Mouse (Mus musculus): Measurements from ENCODE around the gene Clasrp. TPM values are rescaled to one million over a fixed set of nuclear protein-coding genes. Genes with fewer than 3 reads are reported as not detected.

The Clasrp gene
- polyA plus RNA-seq, 1 experiment from 2014 or later, result 53.6 TPM

DNA sequence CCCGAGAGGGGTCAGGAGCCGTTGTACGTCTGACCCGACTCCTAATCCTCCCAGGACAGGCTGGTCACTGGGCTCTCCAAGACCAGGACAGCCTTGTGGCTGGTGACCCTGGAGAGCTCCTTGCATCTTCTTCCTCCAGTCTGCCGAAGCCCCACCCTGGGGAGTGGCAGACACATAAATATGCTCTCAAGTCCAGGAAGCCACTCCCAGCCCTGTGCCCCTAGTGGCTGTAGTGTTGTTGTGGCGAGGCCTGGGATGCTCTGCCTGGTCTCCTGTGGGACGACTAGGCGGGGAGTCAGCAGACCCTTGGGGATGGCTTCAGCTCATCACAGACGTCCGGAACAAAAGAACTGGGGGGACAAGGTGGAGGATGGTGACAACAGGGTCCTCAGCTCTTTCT is 73.2 kb downstream of the Clasrp start:
- H3K36me3 ChIP-seq (replicated peaks), result peaks cover 78% of the 10 kb centered on the region
- no peaks in the 10 kb centered on the region for H3K9me3 ChIP-seq
- H3K27ac ChIP-seq, result no peak overlapping the region
- DNase-seq (ENCODE audit: extremely low spot score, low spot score), result no peak
- H3K4me3 ChIP-seq, result no peak overlapping the region
- no peaks in the 10 kb centered on the region for H3K4me1 ChIP-seq
- peaks cover 3% of the 10 kb centered on the region for H3K27me3 ChIP-seq (ENCODE audit: poor library complexity, severe bottlenecking)
- WGBS, result 87% methylated on average over 10 of the region's 10 CpGs

Other genes starting within 250 kb of the Clasrp start
- 30.9 and 32.2 TPM in 2 replicates for gene Cd3eap, start 245.0 kb downstream of the Clasrp start, polyA plus RNA-seq (2016; fragmentation: Nextera tagmentation; extraction: Ambion mirVana)
- gene Ppp1r13l, start 244.7 kb downstream of the Clasrp start, polyA plus RNA-seq (2016; fragmentation: Nextera tagmentation; extraction: Ambion mirVana), result 5.4 and 6.3 TPM in 2 replicates
- 26.9 and 28.7 TPM in 2 replicates for gene Ercc2, start 222.5 kb downstream of the Clasrp start, polyA plus RNA-seq (2016; fragmentation: Nextera tagmentation; extraction: Ambion mirVana)
- gene Klc3, start 200.4 kb downstream of the Clasrp start, polyA plus RNA-seq (2016; fragmentation: Nextera tagmentation; extraction: Ambion mirVana), result 3.6 and 4.8 TPM in 2 replicates
- gene Ckm, start 199.7 kb downstream of the Clasrp start, polyA plus RNA-seq (2016; fragmentation: Nextera tagmentation; extraction: Ambion mirVana), result not detected in 2 replicates
- 5.7 and 6.5 TPM in 2 replicates for gene Mark4, start 145.7 kb downstream of the Clasrp start, polyA plus RNA-seq (2016; fragmentation: Nextera tagmentation; extraction: Ambion mirVana)
- 0.82 and 0.99 TPM in 2 replicates for gene Exoc3l2, start 141.2 kb downstream of the Clasrp start, polyA plus RNA-seq (2016; fragmentation: Nextera tagmentation; extraction: Ambion mirVana)
- 2.1 and 2.3 TPM in 2 replicates for gene Bloc1s3, start 96.1 kb downstream of the Clasrp start, polyA plus RNA-seq (2016; fragmentation: Nextera tagmentation; extraction: Ambion mirVana)
- gene Trappc6a, start 96.1 kb downstream of the Clasrp start, polyA plus RNA-seq (2016; fragmentation: Nextera tagmentation; extraction: Ambion mirVana), result 53.8 and 60.9 TPM in 2 replicates
- gene Nkpd1, start 86.6 kb downstream of the Clasrp start, polyA plus RNA-seq (2016; fragmentation: Nextera tagmentation; extraction: Ambion mirVana), result 0.06 and 0.12 TPM in 2 replicates
- gene Ppp1r37, start 41.4 kb downstream of the Clasrp start, polyA plus RNA-seq (2016; fragmentation: Nextera tagmentation; extraction: Ambion mirVana), result 20.2 and 22.2 TPM in 2 replicates
- gene Zfp296, start 27.2 kb downstream of the Clasrp start, polyA plus RNA-seq (2016; fragmentation: Nextera tagmentation; extraction: Ambion mirVana), result 0.30 and 0.47 TPM in 2 replicates
- 180 and 186 TPM in 2 replicates for gene Gemin7, start 26.9 kb downstream of the Clasrp start, polyA plus RNA-seq (2016; fragmentation: Nextera tagmentation; extraction: Ambion mirVana)
- gene Relb, start 25.0 kb upstream of the Clasrp start, polyA plus RNA-seq (2016; fragmentation: Nextera tagmentation; extraction: Ambion mirVana), result 3.0 TPM in 2 replicates
- gene Clptm1, start 60.5 kb upstream of the Clasrp start, polyA plus RNA-seq (2016; fragmentation: Nextera tagmentation; extraction: Ambion mirVana), result 70.6 and 75.6 TPM in 2 replicates
- gene Apoc2, start 73.5 kb upstream of the Clasrp start, polyA plus RNA-seq (2016; fragmentation: Nextera tagmentation; extraction: Ambion mirVana), result 0.39 TPM in 1 of 2 replicates, not detected in the other
- gene Gm44805, start 76.9 kb upstream of the Clasrp start, polyA plus RNA-seq (2016; fragmentation: Nextera tagmentation; extraction: Ambion mirVana), result not detected in 2 replicates
- not detected in 2 replicates for gene Apoc4, start 77.0 kb upstream of the Clasrp start, polyA plus RNA-seq (2016; fragmentation: Nextera tagmentation; extraction: Ambion mirVana)
- 2.3 TPM in 2 replicates for gene Apoc1, start 88.2 kb upstream of the Clasrp start, polyA plus RNA-seq (2016; fragmentation: Nextera tagmentation; extraction: Ambion mirVana)
- gene Apoe, start 94.7 kb upstream of the Clasrp start, polyA plus RNA-seq (2016; fragmentation: Nextera tagmentation; extraction: Ambion mirVana), result 140 and 154 TPM in 2 replicates
- gene Tomm40, start 111.0 kb upstream of the Clasrp start, polyA plus RNA-seq (2016; fragmentation: Nextera tagmentation; extraction: Ambion mirVana), result 187 and 205 TPM in 2 replicates
- 84.2 and 97.3 TPM in 2 replicates for gene Nectin2, start 146.0 kb upstream of the Clasrp start, polyA plus RNA-seq (2016; fragmentation: Nextera tagmentation; extraction: Ambion mirVana)
- gene Bcam, start 166.5 kb upstream of the Clasrp start, polyA plus RNA-seq (2016; fragmentation: Nextera tagmentation; extraction: Ambion mirVana), result 33.1 and 37.3 TPM in 2 replicates
- gene Cblc, start 192.3 kb upstream of the Clasrp start, polyA plus RNA-seq (2016; fragmentation: Nextera tagmentation; extraction: Ambion mirVana), result 0.53 and 1.2 TPM in 2 replicates
- 0.91 and 1.4 TPM in 2 replicates for gene Bcl3, start 218.3 kb upstream of the Clasrp start, polyA plus RNA-seq (2016; fragmentation: Nextera tagmentation; extraction: Ambion mirVana)
- 0.26 TPM in 1 of 2 replicates, not detected in the other for gene Gm19345, start 247.5 kb upstream of the Clasrp start, polyA plus RNA-seq (2016; fragmentation: Nextera tagmentation; extraction: Ambion mirVana)

Data from forebrain, embryonic 10.5 days (tissue).